Mouse (Mus musculus) forebrain, embryonic 10.5 days (tissue): ENCODE data around the gene Hcar1. TPM values are rescaled to one million over a fixed set of nuclear protein-coding genes. Genes with fewer than 3 reads are reported as not detected.

ENCODE experiments used
- polyA plus RNA-seq: library from polyadenylated mRNA; unstranded; fragments of >200 nt; fragmentation: Nextera tagmentation; extraction: Ambion mirVana; gene quantifications from 2 replicates; pipeline ENCODE4 v1.2.1, GENCODE M21; 2016

Hcar1 gene
- polyA plus RNA-seq, 1 experiment from 2014 or later, result not detected

Other genes starting within 250 kb of the Hcar1 start
- gene Clip1, start 195.4 kb downstream of the Hcar1 start, polyA plus RNA-seq, result 55.6 and 55.8 TPM in 2 replicates
- gene Zcchc8, start 158.9 kb downstream of the Hcar1 start, polyA plus RNA-seq, result 90.6 and 92.2 TPM in 2 replicates
- 130 and 137 TPM in 2 replicates for gene Rsrc2, start 130.6 kb downstream of the Hcar1 start, polyA plus RNA-seq
- 51.3 and 52.1 TPM in 2 replicates for gene Kntc1, start 130.3 kb downstream of the Hcar1 start, polyA plus RNA-seq
- gene Hcar2, start 14.5 kb downstream of the Hcar1 start, polyA plus RNA-seq, result not detected in 2 replicates
- gene Denr, start 27.2 kb upstream of the Hcar1 start, polyA plus RNA-seq, result 177 and 188 TPM in 2 replicates
- 1.7 TPM in 2 replicates for gene Gm43518, start 47.4 kb upstream of the Hcar1 start, polyA plus RNA-seq
- gene Ccdc62, start 50.7 kb upstream of the Hcar1 start, polyA plus RNA-seq, result 5.0 and 7.0 TPM in 2 replicates
- 7.7 and 11.1 TPM in 2 replicates for gene Hip1r, start 93.6 kb upstream of the Hcar1 start, polyA plus RNA-seq
- 50.8 and 51.2 TPM in 2 replicates for gene Vps37b, start 152.2 kb upstream of the Hcar1 start, polyA plus RNA-seq
- gene Abcb9, start 215.8 kb upstream of the Hcar1 start, polyA plus RNA-seq, result 0.52 and 0.65 TPM in 2 replicates
- 16.8 and 17.8 TPM in 2 replicates for gene Ogfod2, start 232.3 kb upstream of the Hcar1 start, polyA plus RNA-seq
- 136 and 140 TPM in 2 replicates for gene Arl6ip4, start 236.1 kb upstream of the Hcar1 start, polyA plus RNA-seq